Mouse (Mus musculus) layer of hippocampus, adult 9-11 months (tissue): ENCODE data around the gene Arsb.

Experiments
- DNase-seq: peaks from one replicate; pipeline ENCODE4 v3.0.0; 2022

The Arsb gene

DNA sequence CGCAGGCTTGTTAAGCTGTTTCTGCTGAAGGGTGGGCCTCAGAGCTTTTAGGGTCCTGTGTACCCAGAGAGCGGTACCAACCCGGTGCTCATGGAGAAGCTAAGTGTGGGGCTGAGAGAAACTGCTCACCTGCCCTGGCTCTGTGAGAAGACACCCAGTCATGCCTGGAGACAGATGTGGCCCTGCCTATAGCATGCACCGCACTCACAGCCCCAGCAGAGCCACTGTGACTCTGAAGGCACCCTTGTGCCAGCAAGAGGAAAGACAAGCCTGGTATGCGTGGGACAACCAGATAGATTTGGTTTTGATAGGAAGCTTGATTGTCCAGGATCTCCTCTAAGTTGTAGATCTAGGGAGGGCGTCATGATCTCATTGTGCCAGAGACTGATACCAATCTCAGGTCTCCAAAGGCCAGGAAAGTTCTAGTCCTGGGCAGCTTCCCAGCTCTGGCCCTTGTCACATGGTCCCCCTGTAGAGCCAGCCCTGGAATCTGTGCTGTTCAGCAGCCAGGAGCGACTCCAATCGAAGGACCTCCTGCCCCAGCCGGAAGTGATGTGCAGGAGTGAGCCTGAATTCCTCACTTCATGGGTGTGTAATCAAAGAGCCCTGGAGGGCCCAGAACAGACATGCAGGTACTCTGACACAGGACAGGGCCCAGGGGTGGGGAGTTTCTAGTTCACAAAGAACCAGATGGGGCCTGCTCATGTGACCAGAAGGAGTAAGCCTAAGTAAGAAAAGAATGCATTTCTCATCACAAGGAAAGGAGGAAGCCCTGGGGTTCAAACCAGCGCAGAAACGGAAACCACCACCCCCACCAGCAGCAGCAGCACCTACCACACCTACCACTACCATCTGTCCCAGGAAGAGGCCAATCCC is 218.5 kb downstream of the Arsb start:
- no peak for DNase-seq

DNA sequence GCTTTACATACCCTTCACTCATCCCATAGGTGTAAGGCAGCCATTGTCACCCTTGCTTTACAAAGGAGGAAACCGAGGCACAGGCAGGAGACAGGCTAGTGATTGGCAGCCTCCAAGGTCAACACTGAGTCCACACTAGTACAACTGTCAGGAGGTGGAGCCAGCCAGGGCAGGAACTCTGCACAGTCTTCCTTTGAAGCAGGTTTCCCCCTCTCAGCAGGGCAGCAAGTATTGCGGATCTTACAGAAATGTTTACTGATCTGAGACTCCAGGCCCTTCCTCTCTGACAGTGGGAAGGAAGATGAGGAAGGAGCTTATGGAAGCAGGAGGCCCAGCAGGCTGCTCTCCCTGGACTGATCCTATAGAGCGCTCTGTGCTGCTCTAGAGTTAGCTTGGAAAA is 219.4 kb downstream of the Arsb start:
- DNase-seq: no peak

DNA sequence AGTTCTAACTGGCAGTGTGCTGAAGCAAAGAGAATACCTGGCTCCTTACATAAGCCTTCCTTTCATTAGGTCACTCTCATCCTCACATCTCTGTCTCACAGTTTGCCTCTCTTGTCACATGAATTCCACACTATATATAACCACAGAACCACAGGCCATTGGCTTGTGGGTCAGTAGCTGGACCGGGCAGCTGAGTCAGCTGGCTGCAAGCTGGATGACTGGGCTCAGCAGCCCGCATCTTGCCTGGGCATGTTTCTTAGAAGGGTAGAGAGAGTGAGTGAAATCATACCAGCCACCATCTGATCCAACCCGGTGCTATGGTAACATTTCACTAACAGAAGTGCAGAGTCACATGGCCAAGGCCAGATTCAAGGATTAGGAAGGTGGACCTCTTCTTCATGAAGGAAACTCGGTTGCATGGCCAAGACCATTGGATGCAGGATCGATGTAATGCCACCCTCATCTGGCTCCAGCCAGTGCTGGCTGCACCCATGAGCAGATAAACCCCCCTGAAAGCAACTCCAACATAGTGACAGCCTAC is 221.0 kb downstream of the Arsb start:
- no peak for DNase-seq
